Mouse (Mus musculus) liver, adult 2 months (tissue): ENCODE measurements around the gene Ccdc88c. TPM values are rescaled to one million over a fixed set of nuclear protein-coding genes. Genes with fewer than 3 reads are reported as not detected.
"Not testable (repeated sequence)": the region's sequence is repeated elsewhere in the genome, so short reads cannot be mapped to it uniquely, and the experiment has no call there.

Experiments
- DNase-seq: peaks from one replicate; pipeline ENCODE4 v3.0.0-alpha.2; 2011; ENCODE audit warnings: low read depth, low spot score; ENCODE audit errors: extremely low read depth
- H3K27ac ChIP-seq: fragments of 200-500 bp; replicated peaks from 2 replicates; pipeline ENCODE4 v1.5.1; 2012; ENCODE audit warnings: low read depth, mild to moderate bottlenecking, control low read depth, inconsistent platforms, low read length; ENCODE audit not compliant: insufficient read depth
- H3K27me3 ChIP-seq: fragments of 200-500 bp; 2 replicates; pipeline ENCODE4 v1.6.1; 2012; ENCODE audit warnings: mild to moderate bottlenecking, moderate library complexity, low read length, inconsistent platforms; ENCODE audit not compliant: control insufficient read depth, insufficient read depth
- H3K36me3 ChIP-seq: fragments of 200-500 bp; 2 replicates; pipeline ENCODE4 v1.6.1; 2012; ENCODE audit warnings: low read length, inconsistent platforms; ENCODE audit not compliant: control insufficient read depth, insufficient read depth
- H3K4me1 ChIP-seq: fragments of 200-500 bp; 2 replicates; pipeline ENCODE4 v1.6.1; 2011; ENCODE audit warnings: low read length; ENCODE audit not compliant: control insufficient read depth, insufficient read depth
- H3K4me3 ChIP-seq: fragments of 200-500 bp; 2 replicates; pipeline ENCODE4 v1.5.1; 2011; ENCODE audit warnings: low read depth, mild to moderate bottlenecking, control low read depth, low read length, moderate library complexity; ENCODE audit not compliant: insufficient read depth
- H3K79me2 ChIP-seq: fragments of 200-500 bp; 2 replicates; pipeline ENCODE4 v1.6.1; 2012; ENCODE audit warnings: inconsistent platforms, mild to moderate bottlenecking, low read length, moderate library complexity; ENCODE audit not compliant: control insufficient read depth, insufficient read depth
- H3K9ac ChIP-seq: fragments of 200-500 bp; 2 replicates; pipeline ENCODE4 v1.6.1; 2012; ENCODE audit warnings: low read depth, mild to moderate bottlenecking, control low read depth, inconsistent platforms, low read length
- CTCF ChIP-seq: fragments of 200-500 bp; IDR thresholded peaks from 2 replicates; pipeline ENCODE4 v1.5.1; 2011; ENCODE audit warnings: low read depth, low read length, control low read depth
- POLR2A ChIP-seq: fragments of 200-500 bp; IDR thresholded peaks from 2 replicates; pipeline ENCODE4 v1.6.1; 2011; ENCODE audit warnings: low read length, control low read depth; ENCODE audit not compliant: insufficient read depth; ENCODE audit errors: extremely low read depth
- WGBS: fragments of 180-500 bp; shearing (Covaris S2); methylation state at CpG from one replicate; pipeline ENCODE4 v1.1.7; 2018; 5-methylcytosine and 5-hydroxymethylcytosine counted together
- polyA plus RNA-seq: library from polyadenylated mRNA; depleted of rRNA; stranded (reverse); fragments of >200 nt; gene quantifications from 2 replicates; pipeline ENCODE4 v1.2.3, GENCODE M21; 2012
- total RNA-seq: library from RNA; depleted of rRNA; stranded (reverse); fragments of >200 nt; gene quantifications from 2 replicates; pipeline ENCODE4 v1.2.3, GENCODE M21; 2014

Gene Ccdc88c
- total and polyA plus RNA-seq, 2 experiments: 1.1 to 1.3 TPM

DNA sequence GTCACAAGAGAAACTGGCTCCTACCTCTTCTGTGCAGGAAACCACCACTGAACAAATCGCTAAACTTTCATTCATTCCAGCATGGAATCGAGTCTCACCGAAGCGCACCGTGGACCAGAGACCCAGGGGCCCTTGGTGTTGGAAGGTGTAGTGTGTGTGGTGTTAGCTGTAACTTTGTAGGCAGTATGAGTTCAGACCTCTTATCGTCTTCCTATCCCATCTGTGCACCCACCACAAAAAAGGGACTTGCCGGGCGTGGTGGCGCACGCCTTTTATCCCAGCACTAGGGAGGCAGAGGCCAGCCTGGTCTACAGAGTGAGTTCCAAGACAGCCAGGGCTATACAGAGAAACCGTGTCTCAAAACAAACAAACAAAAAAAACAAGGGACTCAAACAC is 13.7 kb downstream of the Ccdc88c start:
- Histone ChIP-seq H3K27ac (no peak overlapping the region), H3K4me3 (no peak overlapping the region), H3K36me3 (no peaks in the 10 kb centered on the region), H3K27me3 (no peaks in the 10 kb centered on the region), H3K9ac (no peak overlapping the region), H3K79me2 (no peaks in the 10 kb centered on the region), H3K4me1 (no peaks in the 10 kb centered on the region; the same call in 1 of the 2 replicates)
- DNase-seq: no peak
- 94% methylated on average over 11 of the region's 11 CpGs for WGBS
- TF ChIP-seq CTCF (no peak), POLR2A (no peak)

DNA sequence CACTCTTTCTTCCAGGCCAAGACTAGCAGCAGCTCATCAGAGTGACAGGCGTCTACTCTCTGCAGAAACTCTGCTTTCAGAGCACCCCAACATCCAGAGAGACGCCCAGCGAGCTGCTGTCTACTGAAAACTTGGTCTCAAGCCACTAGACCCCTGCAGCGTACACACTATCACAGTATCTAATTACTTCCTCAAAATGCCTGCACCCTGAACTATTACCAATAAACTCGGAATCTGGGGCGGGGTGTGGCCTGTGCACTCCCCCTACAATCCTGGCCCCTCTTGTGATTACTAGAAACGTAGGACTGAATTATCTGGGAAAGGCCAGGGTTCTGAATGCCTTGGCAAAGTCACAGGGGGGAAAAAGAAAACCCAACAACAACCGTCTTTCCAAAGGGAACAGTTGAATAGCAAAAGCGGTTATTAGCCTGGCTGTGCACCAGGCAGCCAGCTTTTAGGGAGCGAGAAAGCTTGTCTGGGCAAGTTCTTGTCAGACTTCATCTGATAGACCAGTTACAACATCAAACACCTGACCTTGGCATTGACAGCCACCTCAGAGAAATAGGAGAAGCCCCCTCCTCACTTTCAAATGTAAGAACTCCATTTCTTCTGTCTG is 14.2 kb downstream of the Ccdc88c start:
- H3K9ac ChIP-seq: no peak overlapping the region
- 85% methylated on average over 10 of the region's 10 CpGs for WGBS
- H3K36me3 ChIP-seq: no peaks in the 10 kb centered on the region
- TF ChIP-seq CTCF (no peak), POLR2A (no peak)
- H3K27me3 ChIP-seq: no peaks in the 10 kb centered on the region
- no peaks in the 10 kb centered on the region; the same call in 1 of the 2 replicates for H3K4me1 ChIP-seq
- no peak for DNase-seq
- H3K79me2 ChIP-seq: no peaks in the 10 kb centered on the region
- no peak overlapping the region for H3K4me3 ChIP-seq
- no peak overlapping the region for H3K27ac ChIP-seq

DNA sequence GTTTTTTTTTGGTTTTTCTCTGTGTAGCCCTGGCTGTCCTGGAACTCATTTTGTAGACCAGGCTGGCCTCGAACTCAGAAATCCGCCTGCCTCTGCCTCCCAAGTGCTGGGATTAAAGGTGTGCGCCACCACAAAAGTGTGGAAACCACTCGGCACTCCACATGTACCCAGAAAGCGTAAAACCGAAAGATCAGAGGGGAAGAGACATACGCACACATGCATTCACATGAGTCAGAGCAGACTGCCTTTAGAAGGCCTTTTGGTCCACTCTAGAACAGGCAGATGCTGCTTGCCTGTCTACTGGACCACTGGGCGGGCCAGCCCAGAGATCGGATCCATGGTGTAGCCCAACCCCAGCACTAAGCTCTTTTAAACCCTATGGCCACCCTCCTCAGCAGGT is 15.2 kb downstream of the Ccdc88c start:
- H3K4me3 ChIP-seq, H3K79me2 ChIP-seq, H3K9ac ChIP-seq, H3K4me1 ChIP-seq, H3K27ac ChIP-seq, DNase-seq, H3K27me3 ChIP-seq, H3K36me3 ChIP-seq: not testable (repeated sequence)
- 93% methylated on average over 9 of the region's 9 CpGs for WGBS

DNA sequence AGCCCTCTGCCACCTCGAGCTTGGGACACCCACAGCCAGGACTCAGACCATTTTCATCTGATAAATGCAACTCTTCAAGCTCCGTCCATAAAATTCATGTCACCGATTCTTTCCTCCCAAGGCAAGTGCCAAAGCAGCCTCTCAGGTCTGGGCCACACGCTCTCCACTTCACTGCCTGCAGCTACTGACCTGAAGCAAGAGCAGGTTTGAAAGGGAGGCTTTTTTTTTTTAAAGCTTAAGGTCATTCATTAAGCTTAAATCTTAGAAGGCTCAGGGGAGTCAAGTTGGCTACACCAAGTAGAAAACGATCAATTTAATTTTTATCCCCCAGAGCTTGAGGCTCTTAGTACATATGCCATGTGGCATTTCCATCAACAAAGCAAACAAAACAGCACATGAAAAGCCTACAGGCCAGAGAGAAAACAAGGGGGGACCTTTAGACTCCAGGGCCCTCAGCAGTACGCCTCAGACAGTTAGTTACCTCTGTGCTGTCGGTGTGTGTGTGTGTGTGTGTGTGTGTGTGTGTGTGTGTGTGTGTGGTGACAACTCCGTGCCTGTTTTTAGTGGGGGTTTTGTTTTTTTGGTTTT is 15.7 kb downstream of the Ccdc88c start:
- no peak for DNase-seq
- Histone ChIP-seq H3K27me3 (no peaks in the 10 kb centered on the region), H3K4me1 (no peaks in the 10 kb centered on the region), H3K36me3 (no peaks in the 10 kb centered on the region), H3K79me2 (no peaks in the 10 kb centered on the region), H3K4me3 (no peak overlapping the region), H3K27ac (no peak overlapping the region), H3K9ac (no peak overlapping the region)
- 70% methylated on average over 8 of the region's 8 CpGs for WGBS
- TF ChIP-seq POLR2A (no peak), CTCF (no peak)

DNA sequence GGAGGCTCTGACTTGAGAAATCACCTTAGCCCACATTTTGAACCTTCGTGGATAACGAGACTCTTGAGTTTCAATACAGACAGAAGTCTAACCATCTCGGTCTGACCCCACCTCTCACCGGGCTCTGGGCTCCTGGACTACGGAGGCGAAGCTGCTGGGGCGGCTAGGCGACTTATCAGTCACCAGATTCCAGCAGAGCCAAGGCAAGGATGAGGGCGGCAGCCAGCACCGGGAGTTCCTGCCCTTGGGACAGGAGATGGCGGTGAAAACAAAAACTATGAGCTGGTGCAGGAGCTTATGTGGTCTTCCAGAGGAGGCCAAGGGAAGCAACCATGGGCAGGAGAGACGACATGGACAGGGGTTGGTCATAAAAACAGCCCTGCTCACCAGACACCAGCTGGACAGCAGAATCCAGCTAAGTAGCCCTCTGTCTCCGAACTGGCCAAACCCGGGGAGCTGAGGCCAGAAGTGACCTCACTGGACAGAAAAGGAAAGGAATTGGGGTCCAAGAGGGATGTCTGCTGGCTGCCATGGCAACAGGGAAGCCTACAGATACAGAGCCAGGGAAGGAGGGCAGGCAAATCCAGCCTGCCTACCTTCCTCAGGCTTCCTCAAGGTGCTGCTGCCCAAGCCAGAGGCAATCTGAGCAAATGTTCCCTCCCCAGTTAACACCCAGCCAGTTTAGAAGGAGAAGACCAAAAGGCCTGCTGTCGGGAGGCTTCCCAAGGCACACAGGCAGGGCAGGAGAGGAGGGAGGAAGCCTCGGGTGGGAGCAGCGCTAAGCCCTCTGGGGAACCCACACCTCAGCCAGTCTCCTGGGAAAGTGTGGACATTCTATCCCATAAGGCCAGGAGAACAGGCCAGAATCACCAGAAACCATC is 16.4 kb downstream of the Ccdc88c start:
- TF ChIP-seq CTCF (no peak), POLR2A (no peak)
- Histone ChIP-seq H3K79me2 (no peaks in the 10 kb centered on the region), H3K27me3 (no peaks in the 10 kb centered on the region), H3K4me1 (no peaks in the 10 kb centered on the region), H3K9ac (no peak overlapping the region), H3K36me3 (no peaks in the 10 kb centered on the region), H3K27ac (no peak overlapping the region), H3K4me3 (no peak overlapping the region)
- 72% methylated on average over 17 of the region's 17 CpGs for WGBS
- DNase-seq: no peak

DNA sequence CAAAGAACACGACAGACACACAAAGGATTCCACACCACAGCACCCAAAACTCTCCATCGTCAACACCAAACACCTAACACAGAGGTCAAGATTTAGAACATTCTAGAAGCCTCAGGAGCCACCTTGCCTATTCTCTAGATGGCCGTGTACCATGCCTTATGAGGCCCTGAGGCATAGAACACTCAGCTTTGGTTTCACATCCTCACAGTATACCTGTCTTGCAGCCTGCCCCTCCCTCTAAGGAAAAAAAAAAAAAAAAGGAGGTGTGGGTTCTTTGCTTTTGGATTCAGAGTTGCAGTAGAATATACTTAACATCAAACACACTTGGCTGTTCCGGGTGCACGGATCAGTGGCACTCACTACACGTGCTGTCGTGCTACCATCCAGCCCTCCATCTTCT is 17.8 kb downstream of the Ccdc88c start:
- Histone ChIP-seq H3K9ac (no peak overlapping the region), H3K36me3 (no peaks in the 10 kb centered on the region), H3K27ac (no peak overlapping the region), H3K4me1 (no peaks in the 10 kb centered on the region), H3K27me3 (no peaks in the 10 kb centered on the region), H3K79me2 (no peaks in the 10 kb centered on the region), H3K4me3 (no peak overlapping the region)
- no peak for DNase-seq
- WGBS: 95% methylated on average over 7 of the region's 7 CpGs
- TF ChIP-seq CTCF: no peak
- no peak for TF ChIP-seq POLR2A
